Mouse (Mus musculus): Measurements from ENCODE around the gene Cyth4.

- TF ChIP-seq POLR2A (IDR thresholded peaks at IDR 0.05; ENCODE audit: borderline replicate concordance, low read depth, low read length): no peak
- no peak for TF ChIP-seq CTCF (IDR thresholded peaks at IDR 0.05; ENCODE audit: low read depth, low read length)
Observed at GRCm38 (mm10) chr15:78571554-78572269, 25.1 kb upstream of the Cyth4 start.
